Mouse (Mus musculus) hematopoietic stem cell, adult 5-6 weeks (primary cell): ENCODE data around the gene Casp9. TPM values are rescaled to one million over a fixed set of nuclear protein-coding genes. Genes with fewer than 3 reads are reported as not detected.
A peak's percentile ranks its signal among the peaks of the same experiment; 100 is the strongest.
"Not testable (repeated sequence)": the region's sequence is repeated elsewhere in the genome, so short reads cannot be mapped to it uniquely, and the experiment has no call there.

Experiments used
- ATAC-seq, 2 experiments: fragments of 125-278 bp in 1 of 2; replicated peaks in 1 of 2; 2 replicates each; pipeline ENCODE4 v1.8.0; 2016 to 2017; ENCODE audit warnings: inconsistent platforms in 2 of 2, mild to moderate bottlenecking in 2 of 2, moderate number of reproducible peaks in 2 of 2, low read depth in 1 of 2, moderate TSS enrichment in 1 of 2; ENCODE audit not compliant: low FRiP score in 2 of 2, poor library complexity in 2 of 2, severe bottlenecking in 2 of 2, insufficient read depth in 1 of 2, low TSS enrichment in 1 of 2
- total RNA-seq: library from RNA; stranded (forward); fragments of 172-1452, 232-1000 nt; gene quantifications from 2 replicates; pipeline ENCODE4 v1.2.3, GENCODE M21; 2017

Gene Casp9
- total RNA-seq, 1 experiment from 2014 or later = 10.2 TPM

- no peak for ATAC-seq
Measured at GRCm38 (mm10) chr4:141769501-141770160, 23.8 kb upstream of the Casp9 start.

GRCm38 (mm10) chr4:141771823-141772222, 21.6 kb upstream of the Casp9 start:
- ATAC-seq = no peak

- ATAC-seq = not testable (repeated sequence)
Measured at GRCm38 (mm10) chr4:141773019-141773418, 20.4 kb upstream of the Casp9 start.

GRCm38 (mm10) chr4:141779828-141780227, 13.6 kb upstream of the Casp9 start:
- no peak for ATAC-seq

- ATAC-seq = no peak
Measured at GRCm38 (mm10) chr4:141781201-141781985, 12.0 kb upstream of the Casp9 start.

- no peak for ATAC-seq
Measured at GRCm38 (mm10) chr4:141784835-141785234, 8.6 kb upstream of the Casp9 start.

GRCm38 (mm10) chr4:141786141-141786540, 7.3 kb upstream of the Casp9 start:
- no peak for ATAC-seq

GRCm38 (mm10) chr4:141787046-141787445, 6.4 kb upstream of the Casp9 start:
- no peak for ATAC-seq

GRCm38 (mm10) chr4:141787462-141787861, 6.0 kb upstream of the Casp9 start:
- no peak for ATAC-seq

- ATAC-seq = no peak
Measured at GRCm38 (mm10) chr4:141789564-141790218, 3.7 kb upstream of the Casp9 start.

- ATAC-seq = peak; percentile 80 to 86
Measured at GRCm38 (mm10) chr4:141790524-141790990, 2.9 kb upstream of the Casp9 start, which contains the start of gene Dnajc16. Gene Dnajc16 (minus strand): TSS chr4:141790931.

GRCm38 (mm10) chr4:141791486-141791885, 1.9 kb upstream of the Casp9 start:
- ATAC-seq = no peak

- no peak for ATAC-seq
Measured at GRCm38 (mm10) chr4:141791951-141792350, 1.5 kb upstream of the Casp9 start.

GRCm38 (mm10) chr4:141792554-141793281, 694 bp upstream of the Casp9 start:
- peak; percentile 2 to 3; a peak in 3 of 4 replicates for ATAC-seq

- ATAC-seq = no peak
Measured at GRCm38 (mm10) chr4:141794152-141794535, 732 bp downstream of the Casp9 start.

GRCm38 (mm10) chr4:141796356-141796755, 2.9 kb downstream of the Casp9 start:
- ATAC-seq = no peak

GRCm38 (mm10) chr4:141796954-141797353, 3.5 kb downstream of the Casp9 start:
- no peak for ATAC-seq
